Mouse (Mus musculus): ENCODE measurements around the gene Esrp2. TPM values are rescaled to one million over a fixed set of nuclear protein-coding genes. Genes with fewer than 3 reads are reported as not detected.

Gene Esrp2
- polyA plus RNA-seq, 1 experiment from 2014 or later: 21.0 TPM

DNA sequence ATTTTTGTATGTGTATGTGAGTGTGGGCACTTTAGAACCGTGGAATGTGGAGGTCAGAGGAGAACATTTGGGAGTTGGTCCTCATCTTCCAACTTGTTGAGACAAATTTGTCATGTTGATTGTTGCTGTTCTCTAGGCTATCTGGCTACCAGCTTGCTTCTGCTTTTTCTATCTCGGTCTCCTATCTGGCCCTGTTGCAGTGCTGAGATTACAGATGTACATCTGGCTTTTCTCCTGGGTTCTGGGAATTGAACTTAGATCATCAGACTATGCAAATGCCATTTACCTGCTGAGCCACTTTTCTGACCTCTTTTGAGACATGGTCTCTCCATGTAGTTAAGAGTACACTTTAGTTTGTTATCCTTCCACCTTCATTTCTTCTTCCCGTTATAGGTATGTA lies 36.8 kb upstream of the Esrp2 start:
- ATAC-seq (replicated peaks; ENCODE audit: low FRiP score, low read depth): no peak

GRCm38 (mm10) chr8:106169934-106170480 lies 33.2 kb upstream of the Esrp2 start:
- no peaks in the 10 kb centered on the region for H3K27me3 ChIP-seq (ENCODE audit: insufficient read depth, low read length)
- 20% methylated on average over 6 of the region's 6 CpGs for WGBS
- ATAC-seq (replicated peaks; ENCODE audit: low FRiP score, low read depth) (no peak), DNase-seq (ENCODE audit: low spot score) (no peak)
- H3K4me1 ChIP-seq (replicated peaks; ENCODE audit: insufficient read depth, low read length): no peaks in the 10 kb centered on the region; the same call in 1 of the 2 replicates
- H3K9me3 ChIP-seq (replicated peaks; ENCODE audit: low read length): no peaks in the 10 kb centered on the region
- no peak overlapping the region for H3K27ac ChIP-seq
- TF ChIP-seq CTCF (IDR thresholded peaks at IDR 0.05; ENCODE audit: low read depth): peak; percentile 35; the same call in 1 of the 2 replicates
- H3K36me3 ChIP-seq (ENCODE audit: insufficient read depth, low read length): no peaks in the 10 kb centered on the region
- H3K4me3 ChIP-seq (replicated peaks; ENCODE audit: low read depth, low read length): peak overlapping the region; percentile 81
- peak overlapping the region; percentile 98 for H3K4me2 ChIP-seq (ENCODE audit: low read length)
- 0 out of 2 replicates have a peak overlapping the region, but pooled peaks have one; percentile 73 for H3K9ac ChIP-seq (ENCODE audit: low read depth, low read length)

More for the DNA sequence above, 36.8 kb upstream of the Esrp2 start:
- Histone ChIP-seq H3K4me1 (replicated peaks; ENCODE audit: insufficient read depth, low read length) (0 out of 2 replicates have a peak, but pooled peaks cover 7% of the 10 kb centered on the region), H3K4me2 (ENCODE audit: low read length) (no peak overlapping the region), H3K27me3 (ENCODE audit: insufficient read depth, low read length) (no peaks in the 10 kb centered on the region), H3K9me3 (replicated peaks; ENCODE audit: low read length) (no peaks in the 10 kb centered on the region), H3K36me3 (ENCODE audit: insufficient read depth, low read length) (no peaks in the 10 kb centered on the region), H3K27ac (no peak overlapping the region), H3K9ac (ENCODE audit: low read depth, low read length) (no peak overlapping the region), H3K4me3 (replicated peaks; ENCODE audit: low read depth, low read length) (no peak overlapping the region)
- 92% methylated on average over 3 of the region's 3 CpGs for WGBS
- TF ChIP-seq CTCF (IDR thresholded peaks at IDR 0.05; ENCODE audit: low read depth): no peak
- no peak for DNase-seq (ENCODE audit: low spot score)

GRCm38 (mm10) chr8:106169017-106169933 lies 32.5 kb upstream of the Esrp2 start:
- Histone ChIP-seq H3K27ac (peak overlapping the region; percentile 67), H3K9me3 (replicated peaks; ENCODE audit: low read length) (no peaks in the 10 kb centered on the region), H3K36me3 (ENCODE audit: insufficient read depth, low read length) (no peaks in the 10 kb centered on the region; the same call in 1 of the 2 replicates), H3K4me3 (replicated peaks; ENCODE audit: low read depth, low read length) (peak overlapping the region; percentile 81), H3K4me2 (ENCODE audit: low read length) (peak overlapping the region; percentile 98), H3K27me3 (ENCODE audit: insufficient read depth, low read length) (no peaks in the 10 kb centered on the region), H3K9ac (ENCODE audit: low read depth, low read length) (peak overlapping the region; percentile 73), H3K4me1 (replicated peaks; ENCODE audit: insufficient read depth, low read length) (no peaks in the 10 kb centered on the region; the same call in 1 of the 2 replicates)
- ATAC-seq (replicated peaks; ENCODE audit: low FRiP score, low read depth) (peak; percentile 72), DNase-seq (ENCODE audit: low spot score) (peak; percentile 58)
- no peak for TF ChIP-seq CTCF (IDR thresholded peaks at IDR 0.05; ENCODE audit: low read depth)
- WGBS: 1% methylated on average over 52 of the region's 54 CpGs

GRCm38 (mm10) chr8:106168356-106169016 lies 31.7 kb upstream of the Esrp2 start, which contains the start of gene Slc7a6:
Gene Slc7a6 (plus strand): TSS chr8:106168857.
- DNase-seq (ENCODE audit: low spot score) (peak; percentile 80), ATAC-seq (replicated peaks; ENCODE audit: low FRiP score, low read depth) (peak; percentile 84)
- Histone ChIP-seq H3K4me1 (replicated peaks; ENCODE audit: insufficient read depth, low read length) (no peaks in the 10 kb centered on the region; the same call in 1 of the 2 replicates), H3K4me2 (ENCODE audit: low read length) (peak within 1 kb of the TSS; percentile 98), H3K9me3 (replicated peaks; ENCODE audit: low read length) (no peaks in the 10 kb centered on the region), H3K36me3 (ENCODE audit: insufficient read depth, low read length) (peaks cover 3% of the 10 kb centered on the region; the same call in 1 of the 2 replicates), H3K27me3 (ENCODE audit: insufficient read depth, low read length) (no peaks in the 10 kb centered on the region), H3K9ac (ENCODE audit: low read depth, low read length) (peak within 1 kb of the TSS; percentile 73), H3K4me3 (replicated peaks; ENCODE audit: low read depth, low read length) (peak within 1 kb of the TSS; percentile 81), H3K27ac (peak within 1 kb of the TSS; percentile 67)
- WGBS: under 1% methylated on average over 58 of the region's 59 CpGs
- no peak for TF ChIP-seq CTCF (IDR thresholded peaks at IDR 0.05; ENCODE audit: low read depth)

- TF ChIP-seq CTCF (IDR thresholded peaks at IDR 0.05; ENCODE audit: low read depth): peak; percentile 92
- Histone ChIP-seq H3K4me3 (replicated peaks; ENCODE audit: low read depth, low read length) (no peak overlapping the region), H3K4me1 (replicated peaks; ENCODE audit: insufficient read depth, low read length) (no peaks in the 10 kb centered on the region; the same call in 1 of the 2 replicates), H3K36me3 (ENCODE audit: insufficient read depth, low read length) (peaks cover 6% of the 10 kb centered on the region), H3K9ac (ENCODE audit: low read depth, low read length) (no peak overlapping the region), H3K27ac (no peak overlapping the region), H3K9me3 (replicated peaks; ENCODE audit: low read length) (no peaks in the 10 kb centered on the region), H3K4me2 (ENCODE audit: low read length) (no peak overlapping the region), H3K27me3 (ENCODE audit: insufficient read depth, low read length) (no peaks in the 10 kb centered on the region)
- DNase-seq (ENCODE audit: low spot score): peak; percentile 82
- no peak for ATAC-seq (replicated peaks; ENCODE audit: low FRiP score, low read depth)
- WGBS: 46% methylated on average over 4 of the region's 4 CpGs
Observed at GRCm38 (mm10) chr8:106165460-106165859, 28.7 kb upstream of the Esrp2 start.

- H3K36me3 ChIP-seq (ENCODE audit: insufficient read depth, low read length): peaks cover 8% of the 10 kb centered on the region
- no peak for DNase-seq (ENCODE audit: low spot score)
- H3K4me1 ChIP-seq (replicated peaks; ENCODE audit: insufficient read depth, low read length): no peaks in the 10 kb centered on the region; the same call in 1 of the 2 replicates
- H3K4me3 ChIP-seq (replicated peaks; ENCODE audit: low read depth, low read length): no peak overlapping the region
- no peak overlapping the region for H3K27ac ChIP-seq
- no peak overlapping the region for H3K4me2 ChIP-seq (ENCODE audit: low read length)
- H3K27me3 ChIP-seq (ENCODE audit: insufficient read depth, low read length): no peaks in the 10 kb centered on the region
- no peak for ATAC-seq (replicated peaks; ENCODE audit: low FRiP score, low read depth)
- no peak overlapping the region for H3K9ac ChIP-seq (ENCODE audit: low read depth, low read length)
- WGBS: 82% methylated on average over 9 of the region's 9 CpGs
- no peaks in the 10 kb centered on the region for H3K9me3 ChIP-seq (replicated peaks; ENCODE audit: low read length)
- no peak for TF ChIP-seq CTCF (IDR thresholded peaks at IDR 0.05; ENCODE audit: low read depth)
Observed at GRCm38 (mm10) chr8:106163251-106163650, 26.5 kb upstream of the Esrp2 start.
